21 mouse cellular contexts compared by ENCODE assay signal in genomic region chr13:76264361-76265026, GRCm38 (mm10). TPM values are rescaled to one million over a fixed set of nuclear protein-coding genes. Genes with fewer than 3 reads are reported as not detected.
DNase-seq lines count a peak whose midpoint lies in the region.
"Had no signal": no experiment of that assay in that cellular context is flagged by ENCODE, and none has a peak within 500 bp of the region (broad histone marks: within the 10 kb centered on the region; RNA-seq: fewer than 3 reads in every experiment).

No protein-coding gene starts in this region.

- no peaks in the 10 kb centered on the region for H3K36me3 ChIP-seq in heart, embryonic 10.5 days
- H3K36me3 ChIP-seq: embryonic facial prominence, embryonic 10.5 days; heart, embryonic 15.5 days; hindbrain, embryonic 10.5 days had no signal

- intact Hi-C loops in heart, postnatal 10 days (cut with DNase I): no loop called here
- intact Hi-C loops in left cerebral cortex, postnatal 14 days (cut with DNase I): no loop called here
- intact Hi-C loops in left cerebral cortex, postnatal 10 days (cut with DNase I): no loop called here

- WGBS in heart, embryonic 10.5 days: 63% methylated on average over 5 of the region's 5 CpGs

- H3K4me3 ChIP-seq in heart, embryonic 10.5 days: no peak overlapping the region
- H3K4me3 ChIP-seq: embryonic facial prominence, embryonic 10.5 days; forebrain, embryonic 13.5 days; heart, embryonic 15.5 days; hindbrain, embryonic 10.5 days had no signal

- H3K27ac ChIP-seq in heart, embryonic 10.5 days: peak overlapping the region; percentile 52; the same call in 1 of the 2 replicates
- H3K27ac ChIP-seq: embryonic facial prominence, embryonic 10.5 days; forebrain, embryonic 13.5 days; heart, embryonic 15.5 days; hindbrain, embryonic 10.5 days; hindbrain, embryonic 14.5 days had no signal

- DNase-seq in heart, embryonic 10.5 days (ENCODE audit: low spot score): no peak
- DNase-seq in heart, postnatal 10 days: no peak
- peak; percentile 4 to 34 for DNase-seq in left cerebral cortex, postnatal 14 days (ENCODE audit: low spot score in 2 of 2)
- DNase-seq in left cerebral cortex, postnatal 10 days (ENCODE audit: extremely low spot score in 1 of 2, low spot score in 2 of 2): no peak
- DNase-seq in brain, adult 2 months (ENCODE audit: low read depth, low spot score): peak; percentile 64
- peak; percentile 10 to 40 for DNase-seq in frontal cortex, postnatal 36 days (ENCODE audit: low spot score in 2 of 2)
- DNase-seq in kidney, adult 8-10 months: no peak
- DNase-seq: adrenal gland, adult 2 months; adrenal gland, postnatal 25 days; cerebellum, adult 2 months; cerebellum, postnatal 10 days; gastrocnemius, postnatal 10 days; heart, adult 18-20 months had no signal

- no peaks in the 10 kb centered on the region for H3K9me3 ChIP-seq in heart, embryonic 10.5 days
- H3K9me3 ChIP-seq: embryonic facial prominence, embryonic 10.5 days; forebrain, embryonic 13.5 days; heart, embryonic 15.5 days; hindbrain, embryonic 10.5 days had no signal

- 0 out of 2 replicates have a peak, but pooled peaks cover 3% of the 10 kb centered on the region for H3K4me1 ChIP-seq in heart, embryonic 10.5 days
- H3K4me1 ChIP-seq: embryonic facial prominence, embryonic 10.5 days; forebrain, embryonic 13.5 days had no signal

- H3K27me3 ChIP-seq in heart, embryonic 10.5 days (ENCODE audit: insufficient read depth, poor library complexity, severe bottlenecking): no peaks in the 10 kb centered on the region
- H3K27me3 ChIP-seq: forebrain, embryonic 13.5 days; heart, embryonic 15.5 days had no signal

RNA-seq across cellular contexts. Expression of gene Fam81b, which starts 40.4 kb away (rescaled TPM):
- polyA plus RNA-seq in heart, embryonic 10.5 days (2016; fragmentation: Nextera tagmentation; extraction: Ambion mirVana): not detected in 2 replicates
- not detected for total RNA-seq in heart, postnatal 10 days (2021)
- total RNA-seq in left cerebral cortex, postnatal 14 days (2021): not detected
- not detected for total RNA-seq in left cerebral cortex, postnatal 10 days (2021)
- total RNA-seq: adrenal gland, adult 2 months; adrenal gland, postnatal 25 days; ES-E14; gastrocnemius, postnatal 10 days; heart, adult 18-20 months; heart, postnatal 25 days had no signal
- polyA plus RNA-seq: adrenal gland, adult 2 months; embryonic facial prominence, embryonic 10.5 days; heart, embryonic 11.5 days; heart, embryonic 15.5 days had no signal

Comparison
In these comparisons a context has a peak if more than half of its experiments do, and no peak if none do; other contexts are left out.
1. DNase-seq: peak in left cerebral cortex, postnatal 14 days (2 of 2), brain, adult 2 months (single experiment) and frontal cortex, postnatal 36 days (2 of 2); none in heart, embryonic 10.5 days (single experiment), heart, postnatal 10 days (0 of 2), left cerebral cortex, postnatal 10 days (0 of 2) and kidney, adult 8-10 months (0 of 2).